Mouse (Mus musculus) intestine, embryonic 14.5 days (tissue): ENCODE measurements around the gene Ugt1a9. TPM values are rescaled to one million over a fixed set of nuclear protein-coding genes. Genes with fewer than 3 reads are reported as not detected.

Source experiments
- ATAC-seq: fragments of 200-750 bp; cut with Nextera tagmentation; replicated peaks from 2 replicates; pipeline ENCODE4 v1.8.0; 2017; ENCODE audit warnings: low read depth, moderate number of reproducible peaks, moderate TSS enrichment, moderate library complexity; ENCODE audit not compliant: low FRiP score, low TSS enrichment
- DNase-seq: peaks from one replicate; pipeline ENCODE4 v3.0.0-alpha.2; 2018; ENCODE audit warnings: low spot score
- H3K27ac ChIP-seq: fragments of 300-500 bp; sonication (generic); 2 replicates; pipeline ENCODE4 v1.5.1; 2014; ENCODE audit warnings: low read depth, mild to moderate bottlenecking, control low read depth
- H3K27me3 ChIP-seq: fragments of 300-500 bp; sonication (generic); replicated peaks from 2 replicates; pipeline ENCODE4 v1.6.1; 2014; ENCODE audit warnings: low read length, control low read depth; ENCODE audit not compliant: control insufficient read depth, insufficient read depth
- H3K36me3 ChIP-seq: fragments of 300-500 bp; sonication (generic); 2 replicates; pipeline ENCODE4 v1.6.1; 2014; ENCODE audit warnings: low read length, control low read depth; ENCODE audit not compliant: control insufficient read depth, insufficient read depth
- H3K4me1 ChIP-seq: fragments of 300-500 bp; sonication (generic); replicated peaks from 2 replicates; pipeline ENCODE4 v1.6.1; 2014; ENCODE audit warnings: low read length, control low read depth, mixed read lengths; ENCODE audit not compliant: control insufficient read depth, insufficient read depth
- H3K4me2 ChIP-seq: fragments of 300-500 bp; sonication (generic); 2 replicates; pipeline ENCODE4 v1.6.1; 2014; ENCODE audit warnings: low read length
- H3K4me3 ChIP-seq: fragments of 300-500 bp; sonication (generic); 2 replicates; pipeline ENCODE4 v1.5.1; 2014; ENCODE audit warnings: low read depth, low read length, control low read depth, mixed read lengths
- H3K9ac ChIP-seq: fragments of 300-500 bp; sonication (generic); 2 replicates; pipeline ENCODE4 v1.6.1; 2014; ENCODE audit warnings: mild to moderate bottlenecking, low read length
- H3K9me3 ChIP-seq: fragments of 300-500 bp; sonication (generic); 2 replicates; pipeline ENCODE4 v1.6.1; 2016; ENCODE audit warnings: low read length, control low read depth; ENCODE audit not compliant: control insufficient read depth
- WGBS: fragments of 180-500 bp; shearing (Covaris S2); extraction: QIAGEN DNeasy Blood & Tissue Kit; methylation state at CpG from one replicate; pipeline ENCODE4 v1.1.7; 2014; 5-methylcytosine and 5-hydroxymethylcytosine counted together
- polyA plus RNA-seq: library from polyadenylated mRNA; unstranded; fragments of >200 nt; fragmentation: Nextera tagmentation; extraction: Ambion mirVana; gene quantifications from 2 replicates; pipeline ENCODE4 v1.2.1, GENCODE M21; 2014

Gene Ugt1a9
- polyA plus RNA-seq, 1 experiment from 2014 or later: 0.32 TPM

GRCm38 (mm10) chr1:88248658-88249057 lies 178.1 kb downstream of the Ugt1a9 start:
- Histone ChIP-seq H3K27ac (no peak overlapping the region), H3K36me3 (no peaks in the 10 kb centered on the region), H3K4me1 (no peaks in the 10 kb centered on the region), H3K4me3 (no peak overlapping the region), H3K27me3 (no peaks in the 10 kb centered on the region), H3K9ac (no peak overlapping the region), H3K4me2 (no peak overlapping the region), H3K9me3 (peaks cover 63% of the 10 kb centered on the region)
- ATAC-seq: no peak
- no peak for DNase-seq
- WGBS: 71% methylated on average over 4 of the region's 4 CpGs

DNA sequence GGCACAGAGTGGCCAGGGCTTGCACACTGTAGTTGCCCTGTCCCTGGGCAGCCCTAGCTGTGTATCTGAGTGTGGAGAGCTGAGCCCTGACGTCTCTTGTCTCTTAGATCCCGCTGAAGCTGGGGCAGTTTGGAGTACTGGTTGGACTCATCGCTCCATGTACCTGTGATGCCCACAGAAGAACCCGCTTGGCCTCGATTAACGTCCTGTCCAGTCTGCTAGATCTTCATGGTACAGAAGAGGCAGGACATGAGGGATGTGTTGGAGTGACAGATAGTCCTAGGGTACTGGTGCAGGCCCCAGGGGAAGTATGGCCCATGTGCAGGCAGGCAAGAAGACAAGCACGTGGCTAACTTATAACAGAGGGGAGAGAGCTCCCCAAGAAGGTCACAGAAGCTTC lies 179.0 kb downstream of the Ugt1a9 start:
- H3K36me3 ChIP-seq: no peaks in the 10 kb centered on the region
- H3K27me3 ChIP-seq: no peaks in the 10 kb centered on the region
- H3K4me2 ChIP-seq: no peak overlapping the region
- H3K27ac ChIP-seq: no peak overlapping the region
- H3K4me1 ChIP-seq: no peaks in the 10 kb centered on the region
- ATAC-seq (no peak), DNase-seq (no peak)
- H3K9me3 ChIP-seq: peaks cover 59% of the 10 kb centered on the region
- WGBS: 78% methylated on average over 7 of the region's 7 CpGs
- H3K9ac ChIP-seq: no peak overlapping the region
- no peak overlapping the region for H3K4me3 ChIP-seq

GRCm38 (mm10) chr1:88250023-88250422 lies 179.4 kb downstream of the Ugt1a9 start:
- WGBS: 81% methylated on average over 5 of the region's 5 CpGs
- no peak overlapping the region for H3K27ac ChIP-seq
- H3K27me3 ChIP-seq: no peaks in the 10 kb centered on the region
- H3K36me3 ChIP-seq: no peaks in the 10 kb centered on the region
- H3K4me1 ChIP-seq: no peaks in the 10 kb centered on the region
- ATAC-seq (no peak), DNase-seq (no peak)
- H3K9me3 ChIP-seq: peaks cover 62% of the 10 kb centered on the region
- no peak overlapping the region for H3K4me3 ChIP-seq
- H3K4me2 ChIP-seq: no peak overlapping the region
- H3K9ac ChIP-seq: no peak overlapping the region

- no peaks in the 10 kb centered on the region for H3K4me1 ChIP-seq
- H3K9me3 ChIP-seq: peaks cover 66% of the 10 kb centered on the region
- WGBS: 72% methylated on average over 8 of the region's 8 CpGs
- no peaks in the 10 kb centered on the region for H3K36me3 ChIP-seq
- no peak for ATAC-seq
- no peaks in the 10 kb centered on the region for H3K27me3 ChIP-seq
- H3K4me3 ChIP-seq: no peak overlapping the region
- H3K9ac ChIP-seq: no peak overlapping the region
- no peak for DNase-seq
- H3K27ac ChIP-seq: no peak overlapping the region
- H3K4me2 ChIP-seq: no peak overlapping the region
These were observed 182.5 kb downstream of the Ugt1a9 start for GRCm38 (mm10) chr1:88253106-88253505.

DNA sequence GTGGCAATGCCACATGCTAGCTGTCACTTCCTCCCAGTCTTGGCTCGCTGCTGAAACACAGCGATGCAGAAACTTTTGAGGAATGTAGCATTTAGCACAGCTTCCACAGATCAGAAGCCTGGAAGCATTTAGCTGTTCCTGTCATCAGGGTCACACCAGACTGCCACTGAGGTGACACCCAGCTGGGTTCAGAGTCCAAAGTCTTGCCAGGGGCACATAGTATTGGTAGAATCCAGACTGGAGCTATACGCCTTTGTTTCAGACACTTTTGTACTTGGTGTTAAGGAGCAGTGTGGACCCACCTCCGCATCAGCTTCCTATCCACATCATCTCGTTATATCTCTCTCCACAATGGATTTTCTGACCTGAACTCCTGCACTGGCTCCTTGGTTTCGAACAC lies 182.9 kb downstream of the Ugt1a9 start:
- WGBS: 74% methylated on average over 6 of the region's 6 CpGs
- Histone ChIP-seq H3K4me3 (no peak overlapping the region), H3K9ac (no peak overlapping the region), H3K27me3 (no peaks in the 10 kb centered on the region), H3K27ac (no peak overlapping the region), H3K4me2 (no peak overlapping the region), H3K36me3 (no peaks in the 10 kb centered on the region), H3K9me3 (peaks cover 62% of the 10 kb centered on the region), H3K4me1 (no peaks in the 10 kb centered on the region)
- DNase-seq: no peak
- ATAC-seq: no peak

DNA sequence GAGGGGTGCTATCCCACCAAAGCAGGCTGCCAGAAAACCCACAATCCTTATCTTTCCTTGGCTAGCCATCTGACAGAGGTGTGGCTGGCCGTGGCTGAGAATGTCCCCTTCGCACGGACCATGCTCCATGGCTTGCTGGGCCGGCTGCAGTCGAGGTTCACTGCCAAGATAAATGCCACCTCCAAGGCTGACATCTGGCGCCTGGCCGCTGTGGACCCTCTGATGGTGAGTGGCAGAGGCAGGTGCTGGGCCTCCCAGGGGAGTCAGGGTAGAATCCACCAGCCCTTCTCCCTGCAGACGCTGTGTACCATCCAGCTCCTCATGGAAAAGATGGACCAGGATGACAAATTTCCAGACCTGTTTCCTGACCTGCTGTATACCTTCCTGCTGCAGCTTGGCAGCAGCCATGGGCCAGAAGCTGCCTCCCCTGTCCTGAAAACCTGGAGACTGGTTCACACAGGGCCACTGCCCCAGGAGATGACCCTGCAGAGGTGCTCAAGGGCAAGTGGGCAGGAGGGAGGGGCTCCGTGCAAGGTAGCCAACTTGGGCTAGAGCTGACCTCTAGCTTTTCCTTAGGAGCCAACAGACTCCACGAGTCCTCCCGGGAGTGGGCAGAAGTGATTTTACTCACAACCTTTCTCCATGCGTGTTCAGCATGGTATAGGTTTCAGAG lies 184.3 kb downstream of the Ugt1a9 start:
- no peak overlapping the region for H3K27ac ChIP-seq
- DNase-seq (no peak), ATAC-seq (no peak)
- no peak overlapping the region for H3K4me2 ChIP-seq
- WGBS: 86% methylated on average over 12 of the region's 12 CpGs
- H3K4me3 ChIP-seq: no peak overlapping the region
- no peak overlapping the region for H3K9ac ChIP-seq
- H3K4me1 ChIP-seq: no peaks in the 10 kb centered on the region
- H3K36me3 ChIP-seq: peaks cover 6% of the 10 kb centered on the region
- no peaks in the 10 kb centered on the region for H3K27me3 ChIP-seq
- peaks cover 48% of the 10 kb centered on the region for H3K9me3 ChIP-seq

DNA sequence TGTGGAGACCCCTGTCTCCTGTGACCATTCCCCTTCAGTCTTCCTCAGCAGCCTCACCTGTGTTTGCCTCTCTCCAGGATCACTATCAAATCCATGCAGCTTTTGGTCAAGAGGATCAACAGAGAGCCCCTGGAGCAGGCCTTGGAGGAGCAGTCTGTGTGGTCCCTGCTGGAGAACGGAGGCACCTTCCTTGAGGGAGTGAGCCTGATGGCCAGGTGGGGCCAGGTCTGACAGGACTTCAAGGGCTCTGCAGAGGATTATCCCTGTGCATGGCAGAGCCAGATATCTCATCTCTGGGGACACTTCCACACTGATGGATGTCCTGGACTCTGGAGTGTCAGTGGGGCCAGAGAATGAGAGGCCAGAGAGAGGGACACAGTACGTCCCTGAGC lies 184.9 kb downstream of the Ugt1a9 start:
- ATAC-seq (no peak), DNase-seq (no peak)
- no peak overlapping the region for H3K4me3 ChIP-seq
- no peak overlapping the region for H3K27ac ChIP-seq
- no peaks in the 10 kb centered on the region for H3K27me3 ChIP-seq
- H3K4me2 ChIP-seq: no peak overlapping the region
- 65% methylated on average over 2 of the region's 2 CpGs for WGBS
- H3K4me1 ChIP-seq: no peaks in the 10 kb centered on the region
- no peak overlapping the region for H3K9ac ChIP-seq
- peaks cover 43% of the 10 kb centered on the region for H3K9me3 ChIP-seq
- H3K36me3 ChIP-seq: peaks cover 11% of the 10 kb centered on the region

GRCm38 (mm10) chr1:88255989-88256754 lies 185.6 kb downstream of the Ugt1a9 start:
- Histone ChIP-seq H3K36me3 (peaks cover 18% of the 10 kb centered on the region), H3K4me1 (no peaks in the 10 kb centered on the region), H3K4me3 (no peak overlapping the region), H3K27ac (no peak overlapping the region), H3K9ac (no peak overlapping the region), H3K4me2 (no peak overlapping the region), H3K27me3 (no peaks in the 10 kb centered on the region), H3K9me3 (peaks cover 36% of the 10 kb centered on the region)
- ATAC-seq: no peak
- DNase-seq: no peak
- WGBS: 83% methylated on average over 13 of the region's 13 CpGs
